Mouse (Mus musculus): ENCODE results near the gene 1700092M07Rik.

The 1700092M07Rik gene

DNA sequence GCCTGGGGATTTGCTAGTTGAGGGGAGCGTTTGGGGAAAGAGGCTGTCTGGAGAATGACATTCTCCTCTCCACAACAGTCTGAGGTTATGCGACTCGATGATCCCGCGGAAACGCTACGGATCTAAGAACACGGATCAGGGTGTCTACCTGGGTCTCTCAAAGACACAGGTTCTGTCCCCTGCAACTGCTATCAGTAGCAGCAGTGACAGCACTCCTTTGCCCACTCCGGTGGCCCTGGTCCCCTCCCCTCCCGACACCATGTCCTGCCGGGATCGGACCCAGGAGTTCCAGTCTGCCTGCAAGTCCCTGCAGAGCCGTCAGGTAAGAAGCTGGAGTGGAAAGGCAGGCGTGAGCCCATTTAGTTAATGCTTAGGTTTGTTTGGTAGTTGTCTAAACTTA lies 1.7 kb downstream of the 1700092M07Rik start:
- DNase-seq (ENCODE audit: low read depth) = no peak

DNA sequence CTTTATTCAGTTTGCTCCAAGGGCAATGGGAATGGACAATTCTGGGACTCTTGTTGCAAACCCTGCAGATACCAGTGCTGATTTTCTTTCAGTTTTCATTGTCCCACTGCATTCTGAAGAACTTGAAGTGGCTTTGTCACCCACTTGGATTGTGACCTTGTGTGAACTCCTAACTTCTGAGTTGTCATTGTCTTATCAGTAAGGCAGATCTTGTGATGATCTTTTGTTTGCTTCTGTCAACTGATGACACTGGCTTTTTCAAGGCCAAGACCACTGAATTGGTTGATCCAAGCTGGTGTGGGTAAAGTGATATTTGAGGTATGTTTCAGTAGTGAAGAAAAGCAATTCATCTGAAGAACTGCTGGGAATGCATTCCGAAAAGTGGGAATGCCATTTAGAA lies 4.9 kb downstream of the 1700092M07Rik start:
- no peak for DNase-seq (ENCODE audit: low read depth)

DNA sequence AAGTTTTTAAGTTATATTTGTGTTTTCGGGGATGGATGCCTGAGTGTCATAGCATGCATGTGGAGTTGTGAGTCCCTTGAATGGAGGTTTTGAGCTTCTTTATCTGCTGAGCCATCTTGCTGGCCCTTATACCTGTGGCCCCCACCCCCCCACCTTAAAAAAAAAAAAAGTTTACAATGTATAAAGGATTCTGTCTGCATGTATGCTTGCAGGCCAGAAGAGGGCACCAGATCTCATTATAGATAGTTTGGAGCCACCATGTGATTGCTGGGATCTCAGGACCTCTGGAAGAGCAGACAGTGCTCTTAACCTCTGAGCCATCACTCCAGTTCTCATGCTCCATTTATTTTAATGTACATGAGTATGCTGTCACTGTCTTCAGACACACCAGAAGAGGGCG lies 6.8 kb downstream of the 1700092M07Rik start:
- DNase-seq (ENCODE audit: low read depth) = no peak

DNA sequence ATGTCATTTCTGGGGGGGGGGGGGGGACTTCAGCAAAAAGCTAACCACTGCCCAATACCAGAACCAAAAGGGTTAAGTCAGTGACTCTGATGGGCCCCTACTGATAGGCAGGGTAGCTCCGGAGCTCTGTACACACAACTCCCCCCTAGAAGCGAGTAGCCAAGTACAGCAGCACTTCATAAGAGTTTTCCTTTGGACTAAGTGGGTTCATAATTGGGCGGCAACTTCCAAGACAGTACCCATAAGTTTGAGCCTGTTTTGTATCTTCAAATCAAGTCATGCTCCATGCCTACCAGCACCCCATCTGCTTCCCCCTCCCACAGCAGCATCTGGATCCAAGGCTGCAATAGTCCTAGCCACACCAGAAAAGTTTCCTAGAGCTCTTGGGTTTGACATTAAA lies 15.1 kb downstream of the 1700092M07Rik start:
- DNase-seq (ENCODE audit: low read depth) = no peak

DNA sequence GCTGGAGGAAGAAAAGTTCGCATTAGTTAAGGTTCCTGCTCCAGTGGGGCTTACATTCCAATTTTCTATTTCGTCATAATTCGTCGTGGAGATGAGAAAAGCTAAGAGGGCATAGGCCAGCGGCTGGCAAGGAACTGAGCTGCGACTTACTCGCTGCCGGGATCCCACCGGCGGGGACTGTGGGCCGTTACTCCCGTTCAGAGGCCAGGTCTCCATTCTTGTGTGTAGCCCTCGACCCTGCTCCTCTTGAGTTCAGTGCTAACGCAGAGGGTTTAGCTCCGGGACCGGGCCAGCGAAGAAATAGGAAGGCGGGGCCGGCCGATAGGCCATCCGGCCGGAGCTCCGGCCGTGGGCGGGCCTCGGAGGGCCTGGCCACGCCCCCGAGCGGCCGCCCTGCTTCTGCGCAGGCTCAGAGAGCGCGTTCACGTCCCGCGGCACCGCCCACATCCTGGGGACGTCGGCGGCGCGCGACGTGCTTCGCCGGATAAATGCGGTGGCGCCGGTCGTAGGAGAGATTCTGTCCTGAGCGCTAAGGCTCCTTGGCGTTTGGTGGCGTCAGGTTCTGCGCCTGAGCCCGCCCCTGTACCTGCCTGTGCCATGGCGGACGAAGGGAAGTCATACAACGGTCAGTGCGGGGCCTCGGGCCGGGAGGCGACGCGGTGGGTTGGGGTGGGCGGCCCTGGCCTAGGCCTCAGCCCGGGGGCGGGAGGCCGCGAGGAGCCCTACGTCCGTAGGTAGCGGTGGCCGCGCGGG lies 16.3 kb downstream of the 1700092M07Rik start, which contains the start of gene Nxf1:
Gene Nxf1 (plus strand): TSS at position 439 of the 753 bp plus-strand sequence.
- peak; percentile 88 for DNase-seq (ENCODE audit: low read depth)

DNA sequence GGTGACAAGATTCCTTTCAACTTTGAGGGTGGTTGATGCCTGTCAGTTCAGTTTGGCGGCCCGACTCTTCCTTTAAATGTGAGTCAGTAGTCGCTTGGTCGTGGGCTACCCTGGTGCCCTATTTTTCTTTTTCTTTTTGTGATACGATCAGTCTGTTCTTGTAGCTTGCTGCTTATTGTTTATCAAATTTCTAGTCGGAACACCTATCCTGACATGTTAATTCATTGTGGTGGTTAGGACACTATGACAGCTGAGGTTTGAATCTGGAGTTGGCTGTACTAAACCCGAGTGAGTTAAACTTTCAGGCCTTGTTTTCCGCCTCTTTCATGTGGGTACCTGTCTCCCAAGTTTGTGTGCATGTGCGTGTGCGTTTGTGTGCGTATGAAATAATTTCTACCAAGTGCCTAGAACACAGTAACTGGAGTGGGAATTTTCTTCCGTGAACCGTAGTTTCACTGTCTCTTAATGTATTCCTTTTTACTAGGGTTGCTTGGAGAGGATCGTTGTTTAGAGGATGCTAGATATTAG lies 17.0 kb downstream of the 1700092M07Rik start:
- no peak for DNase-seq (ENCODE audit: low read depth)

DNA sequence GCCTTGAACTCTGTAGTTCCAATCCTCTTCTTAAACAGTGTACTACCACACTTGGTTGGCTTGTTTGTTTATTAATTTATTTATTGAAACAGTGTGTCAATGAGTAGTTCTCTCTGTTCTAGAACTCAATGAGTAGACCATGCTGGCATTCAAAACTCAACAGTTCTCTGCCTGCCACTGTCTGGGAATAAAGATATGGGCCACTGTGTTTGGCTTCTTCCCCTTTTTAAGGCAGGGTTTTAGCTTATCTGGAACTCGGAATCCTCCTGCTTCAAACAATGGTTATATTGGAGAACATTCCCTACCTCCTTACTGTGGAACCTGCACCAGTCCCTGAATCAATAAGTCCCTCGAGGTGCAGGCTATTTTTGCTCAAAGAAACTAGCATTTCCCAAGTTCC lies 18.4 kb downstream of the 1700092M07Rik start:
- DNase-seq (ENCODE audit: low read depth) = no peak

DNA sequence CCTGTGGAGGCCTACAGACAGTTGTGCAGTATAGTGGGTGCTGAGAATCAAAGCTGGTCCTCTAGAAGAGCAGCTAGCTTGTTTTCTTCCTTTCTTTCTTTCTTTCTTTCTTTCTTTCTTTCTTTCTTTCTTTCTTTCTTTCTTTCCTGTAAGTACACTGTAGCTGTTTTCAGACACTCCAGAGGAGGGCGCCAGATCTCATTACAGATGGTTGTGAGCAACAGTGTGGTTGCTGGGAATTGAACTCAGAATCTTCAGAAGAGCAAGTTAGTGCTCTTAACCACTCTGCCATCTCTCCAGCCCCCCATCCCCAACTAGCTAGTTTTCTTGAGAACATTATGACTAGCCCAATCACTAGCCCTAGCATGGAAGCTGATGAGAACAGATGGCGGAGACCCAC lies 20.2 kb downstream of the 1700092M07Rik start:
- no peak for DNase-seq (ENCODE audit: low read depth)

DNA sequence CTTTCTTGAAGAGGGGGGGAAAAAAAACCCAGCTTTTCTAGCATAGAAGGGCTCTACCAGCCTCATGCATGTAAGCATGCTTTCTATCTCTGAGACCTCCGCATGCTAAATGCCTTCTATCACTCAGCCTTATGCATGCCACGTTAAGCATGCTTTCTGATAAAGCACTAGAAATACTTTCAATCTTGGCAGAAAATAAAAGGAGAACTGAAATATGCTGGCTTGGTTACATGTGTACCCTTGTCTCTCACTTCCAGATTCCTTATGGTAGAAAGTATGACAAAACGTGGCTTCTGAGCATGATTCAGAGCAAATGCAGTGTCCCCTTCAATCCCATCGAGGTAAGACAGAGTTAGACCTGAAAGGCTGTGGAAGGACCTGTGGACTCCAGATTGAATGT lies 22.8 kb downstream of the 1700092M07Rik start:
- DNase-seq (ENCODE audit: low read depth) = no peak

DNA sequence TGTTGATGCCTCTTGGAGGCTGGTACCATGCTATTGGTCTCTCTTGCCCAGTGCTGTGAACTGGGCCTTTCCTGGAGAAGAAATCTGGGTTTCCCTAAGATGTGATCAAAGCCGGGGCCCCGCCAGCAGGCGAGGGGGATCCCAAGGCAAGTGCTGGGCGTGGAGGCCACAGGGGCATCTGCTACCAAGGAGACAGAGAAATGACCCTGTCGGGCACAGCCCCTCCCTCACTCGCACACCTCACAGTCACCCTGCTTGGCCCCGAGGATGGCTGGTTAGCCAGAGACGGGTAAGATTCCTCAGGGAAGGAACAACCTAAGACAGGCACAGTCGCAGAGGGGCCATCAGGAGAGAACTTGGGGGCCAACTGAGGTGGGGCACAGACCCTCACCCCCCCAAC lies 25.0 kb downstream of the 1700092M07Rik start:
- DNase-seq (ENCODE audit: low read depth) = no peak

DNA sequence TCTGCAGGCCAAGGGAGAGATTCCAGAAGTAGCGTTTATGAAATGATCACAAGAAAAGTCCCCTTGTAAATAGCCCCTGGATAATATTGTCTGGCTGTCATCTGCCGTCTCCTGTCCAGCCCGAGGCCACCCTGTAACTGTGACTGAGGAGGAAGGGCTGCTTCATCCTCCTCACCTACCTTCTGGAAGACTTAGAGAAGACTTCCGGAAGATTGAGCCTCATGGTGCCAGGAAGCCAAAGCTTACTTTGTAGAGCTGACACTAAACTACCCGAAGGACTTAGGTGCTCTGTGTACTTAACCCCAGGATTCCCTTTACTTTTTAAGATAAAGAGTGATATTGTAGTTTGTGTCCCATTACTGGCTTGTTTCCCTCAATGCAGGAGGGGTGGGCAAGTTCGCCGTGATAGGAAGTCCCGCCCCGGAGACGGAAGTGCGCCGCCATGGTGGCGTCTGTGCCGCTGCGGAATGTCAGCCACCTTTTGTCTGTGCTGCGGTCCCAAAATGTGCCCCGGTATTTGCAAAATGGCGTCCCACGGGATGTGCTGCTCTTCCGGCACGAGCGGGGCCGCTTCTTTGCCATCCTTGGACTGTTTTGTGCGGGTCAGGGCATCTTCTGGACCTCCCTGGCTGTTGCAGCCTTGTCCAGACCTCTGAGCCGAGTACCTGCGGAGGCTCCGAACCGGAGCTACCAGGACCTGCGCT lies 30.2 kb downstream of the 1700092M07Rik start, which contains the start of gene Tmem223:
Gene Tmem223 (plus strand): TSS at position 430 of the 704 bp plus-strand sequence.
- DNase-seq (ENCODE audit: low read depth) = peak; percentile 63

DNA sequence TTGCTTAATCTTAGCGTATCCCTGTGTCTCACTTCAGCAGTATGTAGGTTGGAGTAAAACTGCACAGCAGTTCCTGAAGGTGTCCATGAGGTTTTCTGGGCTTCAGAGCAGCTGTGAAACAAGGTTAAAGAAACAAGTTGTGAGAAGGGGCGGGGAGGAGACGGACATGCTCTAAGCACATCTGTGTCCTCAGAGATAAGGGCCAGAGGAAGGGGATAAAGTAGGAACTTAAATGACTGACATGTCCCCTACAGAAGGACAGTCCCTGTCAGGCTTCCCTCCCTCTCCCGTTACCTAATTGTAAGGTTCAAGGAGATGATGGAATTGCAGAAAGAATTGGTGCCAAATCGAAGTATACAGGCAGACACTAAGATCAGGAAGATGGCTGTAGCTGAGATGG lies 32.5 kb downstream of the 1700092M07Rik start:
- DNase-seq (ENCODE audit: low read depth) = no peak

DNA sequence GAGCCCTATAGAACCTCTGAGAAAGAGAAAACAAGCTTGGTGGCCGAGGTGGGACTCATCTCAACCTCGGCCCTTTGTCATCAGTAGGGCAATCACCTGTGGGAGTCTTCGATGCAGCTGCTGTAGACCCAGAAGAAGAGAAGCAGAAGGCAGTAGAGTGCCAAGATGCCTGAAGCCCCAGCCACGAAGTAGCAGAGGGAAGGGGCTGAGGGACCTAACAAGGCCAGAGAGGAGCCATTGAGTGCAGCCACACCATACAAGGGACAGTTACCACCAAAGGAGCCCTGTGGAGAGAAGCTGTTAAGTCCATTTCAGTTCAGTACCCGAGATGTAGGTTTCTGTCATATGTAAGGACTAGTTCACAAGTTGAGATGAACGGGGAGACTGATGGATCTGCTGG lies 32.9 kb downstream of the 1700092M07Rik start:
- DNase-seq (ENCODE audit: low read depth) = no peak

DNA sequence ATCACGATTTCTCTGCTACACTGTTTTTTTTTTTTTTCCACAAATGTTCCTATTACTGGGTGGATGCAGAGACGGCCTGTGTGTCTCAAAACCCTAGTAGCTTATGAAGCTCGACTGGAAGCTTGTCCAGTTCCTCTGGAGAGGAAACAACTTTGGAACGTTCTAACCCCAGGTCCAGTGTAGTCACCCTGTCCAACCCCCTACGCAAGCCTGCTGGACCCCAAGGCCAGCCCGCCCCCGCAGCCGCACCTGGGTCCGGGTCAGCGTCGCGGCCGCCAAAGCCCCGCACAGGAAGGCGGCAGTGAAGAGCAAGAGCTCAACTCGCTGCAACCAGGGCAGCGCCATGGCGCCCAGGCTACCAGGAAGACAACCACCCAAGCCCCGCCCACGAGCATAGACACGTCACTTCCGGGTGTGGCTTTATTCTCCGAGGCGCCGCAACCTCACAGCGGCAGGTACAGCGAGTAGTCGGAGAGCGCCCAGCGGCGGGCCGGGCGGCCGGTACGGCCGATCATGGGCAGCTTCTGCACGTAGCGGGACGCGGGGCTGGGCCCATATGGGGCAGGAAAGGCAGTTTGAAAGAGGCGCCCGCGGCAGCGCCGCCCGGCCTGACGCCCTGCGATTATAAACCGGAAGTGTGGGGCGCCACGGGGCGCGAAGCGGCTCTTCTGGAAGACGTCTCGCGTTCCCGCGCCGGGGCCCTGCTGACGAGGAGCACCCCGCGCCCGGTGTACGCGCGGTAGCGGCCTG lies 33.7 kb downstream of the 1700092M07Rik start, which contains the start of gene Tmem179b:
Gene Tmem179b (minus strand): TSS at position 382 of the 750 bp plus-strand sequence.
- peak; percentile 97 for DNase-seq (ENCODE audit: low read depth)

DNA sequence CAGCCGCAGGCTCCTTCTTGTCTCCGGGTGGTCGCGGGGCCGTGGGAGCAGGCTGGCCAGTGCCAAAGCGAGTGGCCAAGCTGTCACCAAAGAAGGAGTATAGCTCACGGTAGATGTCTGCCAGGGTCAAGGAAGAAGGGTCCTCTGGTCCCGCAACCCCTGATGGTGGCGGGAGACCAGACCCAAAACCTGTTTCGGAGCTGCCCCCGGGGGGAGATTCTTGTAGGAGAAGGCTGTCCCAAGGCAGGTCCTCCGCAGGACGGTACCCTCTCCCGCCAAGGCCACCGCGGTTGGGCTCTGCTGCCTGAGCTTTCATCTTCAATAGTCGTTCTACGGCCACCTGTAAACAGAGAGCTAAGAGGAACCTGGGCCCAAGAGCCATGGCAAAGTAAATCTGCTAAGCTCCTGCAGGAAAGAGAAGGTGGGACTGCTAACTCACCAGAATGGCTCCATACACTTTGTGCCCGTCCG lies 34.5 kb downstream of the 1700092M07Rik start:
- no peak for DNase-seq (ENCODE audit: low read depth)

DNA sequence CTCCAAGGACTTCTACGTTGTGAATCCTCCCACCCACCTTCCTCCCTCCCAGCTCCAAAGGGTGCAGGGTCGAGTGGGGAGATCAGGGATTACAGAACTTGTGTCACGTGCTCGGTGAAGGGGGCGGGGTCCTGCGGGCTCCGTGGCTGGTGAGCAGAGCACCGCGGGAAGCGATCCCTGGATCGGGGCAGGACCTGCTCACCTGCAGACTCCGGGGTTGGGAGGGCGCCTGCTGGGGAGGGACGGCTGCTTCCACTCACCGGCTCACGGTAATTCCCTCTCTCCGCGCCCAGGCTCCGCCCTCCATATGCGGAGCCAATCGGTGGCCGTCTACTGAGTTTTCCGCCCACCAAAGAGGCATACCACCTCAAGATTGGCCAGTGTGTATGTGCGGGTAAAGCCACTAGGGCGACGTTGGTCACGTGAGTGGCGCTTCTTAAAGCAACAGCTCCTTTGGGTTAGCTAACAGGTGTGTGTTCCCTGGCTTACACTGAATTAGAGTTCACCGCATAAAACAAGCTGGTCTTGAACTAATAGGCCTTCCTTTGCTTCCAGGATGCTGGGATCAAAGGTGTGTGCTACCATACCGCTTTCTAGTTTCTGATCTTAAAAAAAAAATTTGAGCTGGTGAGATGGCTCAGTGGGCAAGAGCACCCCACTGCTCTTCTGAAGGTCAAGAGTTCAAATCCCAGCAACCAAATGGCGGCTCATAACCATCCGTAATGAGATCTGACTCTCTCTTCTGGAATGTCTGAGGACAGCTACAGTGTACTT lies 45.7 kb downstream of the 1700092M07Rik start, which contains the start of gene Taf6l:
Gene Taf6l (minus strand): TSS at position 410 of the 774 bp plus-strand sequence.
- peak; percentile 91 for DNase-seq (ENCODE audit: low read depth)

DNA sequence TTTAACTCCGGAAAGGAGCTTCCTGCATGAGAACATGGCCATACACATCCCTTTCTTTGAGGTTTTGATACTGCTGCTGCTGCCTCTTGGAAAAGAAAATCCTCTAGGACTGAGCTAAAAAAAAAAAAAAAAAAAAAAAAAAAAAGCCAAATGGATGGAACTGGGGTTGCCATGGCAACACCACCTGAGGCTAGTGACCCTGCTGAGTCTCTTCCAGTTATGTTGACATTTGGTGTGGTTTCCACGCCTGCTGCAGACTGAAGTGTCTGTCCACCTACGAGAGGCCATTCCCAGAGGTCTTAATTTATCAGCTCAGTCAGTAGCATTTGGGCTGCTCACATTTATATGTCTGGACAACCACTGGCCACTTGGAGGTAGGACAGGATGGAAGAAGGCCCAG lies 48.0 kb downstream of the 1700092M07Rik start:
- DNase-seq (ENCODE audit: low read depth) = no peak

DNA sequence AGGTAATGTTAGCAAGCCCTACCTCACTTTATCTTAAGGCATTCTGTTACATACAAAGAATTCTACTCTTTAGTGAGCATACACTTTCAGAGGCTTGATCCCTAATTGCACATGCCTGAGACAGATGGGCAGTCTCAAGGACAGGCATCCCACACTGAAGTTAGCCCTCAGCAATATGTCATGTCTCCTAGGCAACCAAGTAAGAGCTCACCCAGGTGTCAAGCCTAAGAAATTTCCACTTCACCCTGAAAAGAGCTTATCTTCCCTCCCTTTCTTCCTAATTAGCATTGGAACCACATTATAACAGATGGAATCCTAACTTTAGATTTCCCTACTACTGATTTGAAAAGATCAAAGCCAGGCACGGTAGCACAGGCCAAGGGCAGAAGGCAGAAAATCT lies 48.7 kb downstream of the 1700092M07Rik start:
- no peak for DNase-seq (ENCODE audit: low read depth)

DNA sequence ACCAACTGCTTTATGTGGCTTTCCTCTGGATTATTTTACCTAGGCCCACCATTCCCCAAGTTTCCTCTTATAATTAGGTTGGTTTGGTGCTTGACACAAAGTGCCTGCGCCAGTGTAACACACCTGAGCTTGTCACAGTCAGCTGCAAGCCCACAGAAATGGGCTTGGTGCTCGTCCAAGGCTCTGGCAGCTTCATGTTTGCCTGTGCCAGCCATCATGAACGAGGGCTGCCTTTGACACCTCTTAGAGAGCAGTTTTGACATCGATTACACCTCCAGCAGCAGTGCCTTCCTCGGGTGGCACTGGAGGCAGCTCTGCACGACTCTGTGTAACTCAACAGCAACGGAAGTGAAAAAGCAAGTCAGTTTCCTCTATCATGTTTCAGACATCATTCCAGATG lies 49.7 kb downstream of the 1700092M07Rik start:
- DNase-seq (ENCODE audit: low read depth) = no peak

Measured in c-Kit-positive CD71-negative TER-119-negative erythroid progenitor cells, embryonic 14.5 days (primary cell).